7 mouse cellular contexts compared by ENCODE assay signal in genomic region chr9:47828762-47829161, GRCm38 (mm10).
DNase-seq lines count a peak whose midpoint lies in the region; ATAC-seq lines count a peak whose summit lies in the region.

No protein-coding gene starts in this region.

- peak overlapping the region; percentile 45 for H3K4me2 ChIP-seq in hindbrain, embryonic 12.5 days (replicated peaks)

- H3K27me3 ChIP-seq in hindbrain, embryonic 12.5 days = no peaks in the 10 kb centered on the region

- no peak overlapping the region for H3K9ac ChIP-seq in hindbrain, embryonic 12.5 days

- DNase-seq in ovary, adult 18-20 months (ENCODE audit: low spot score) = peak; percentile 11
- no peak for DNase-seq in ovary, postnatal 10 days (ENCODE audit: low spot score)
- peak; percentile 63 for DNase-seq in embryo, embryonic 9.5 days (ENCODE audit: extremely low spot score)
- peak; percentile 22 for DNase-seq in lung, postnatal 14 days
- peak; percentile 15 for DNase-seq in yolk sac, embryonic 10.5 days (ENCODE audit: low spot score)
- DNase-seq in urinary bladder, postnatal 25 days (ENCODE audit: low spot score) = no peak

- ATAC-seq in hindbrain, embryonic 12.5 days (ENCODE audit: low FRiP score) = no peak

- no peaks in the 10 kb centered on the region for H3K36me3 ChIP-seq in hindbrain, embryonic 12.5 days

- H3K4me3 ChIP-seq in hindbrain, embryonic 12.5 days = peak overlapping the region; percentile 18; the same call in 1 of the 2 replicates

- no peak overlapping the region for H3K27ac ChIP-seq in hindbrain, embryonic 12.5 days

- H3K4me1 ChIP-seq in hindbrain, embryonic 12.5 days = peaks cover 21% of the 10 kb centered on the region

- WGBS in hindbrain, embryonic 12.5 days = 8% methylated on average over 13 of the region's 13 CpGs

- H3K9me3 ChIP-seq in hindbrain, embryonic 12.5 days (replicated peaks) = no peaks in the 10 kb centered on the region

Comparison
In these comparisons a context has a peak if more than half of its experiments do, and no peak if none do; other contexts are left out.
1. DNase-seq: peak in ovary, adult 18-20 months (single experiment), embryo, embryonic 9.5 days (single experiment), lung, postnatal 14 days (single experiment) and yolk sac, embryonic 10.5 days (single experiment); none in ovary, postnatal 10 days (single experiment) and urinary bladder, postnatal 25 days (single experiment).